Mouse (Mus musculus) R1 (cell line): ENCODE measurements around the gene Ing1.
A peak's percentile ranks its signal among the peaks of the same experiment; 100 is the strongest.

Experiments used
- DNase-seq: peaks from one replicate; pipeline ENCODE4 v3.0.0-alpha.2; 2018; ENCODE audit warnings: low read depth, low spot score

The Ing1 gene

GRCm38 (mm10) chr8:11585513-11586373 is 30.4 kb downstream of the Ing1 start:
- DNase-seq: no peak

DNA sequence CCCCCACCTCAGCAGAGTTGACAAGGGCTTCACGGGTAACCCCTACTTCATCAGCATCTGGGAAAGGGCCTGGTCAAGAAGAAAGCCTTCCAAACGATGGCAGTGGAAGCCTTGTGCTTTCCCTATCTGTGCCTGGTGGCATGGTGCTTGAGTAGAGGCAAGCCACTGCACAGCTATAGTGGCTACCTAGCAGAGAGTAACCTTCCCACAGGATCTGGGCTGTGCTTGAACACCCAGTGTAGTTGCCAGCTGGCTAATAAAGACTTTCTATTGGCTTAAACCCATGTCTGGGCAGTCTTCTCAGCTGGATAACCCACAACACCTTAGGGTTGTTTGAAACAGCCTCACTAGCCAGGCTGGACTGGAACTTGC is 31.0 kb downstream of the Ing1 start:
- DNase-seq: no peak

GRCm38 (mm10) chr8:11591837-11592236 is 36.5 kb downstream of the Ing1 start:
- DNase-seq: no peak

DNA sequence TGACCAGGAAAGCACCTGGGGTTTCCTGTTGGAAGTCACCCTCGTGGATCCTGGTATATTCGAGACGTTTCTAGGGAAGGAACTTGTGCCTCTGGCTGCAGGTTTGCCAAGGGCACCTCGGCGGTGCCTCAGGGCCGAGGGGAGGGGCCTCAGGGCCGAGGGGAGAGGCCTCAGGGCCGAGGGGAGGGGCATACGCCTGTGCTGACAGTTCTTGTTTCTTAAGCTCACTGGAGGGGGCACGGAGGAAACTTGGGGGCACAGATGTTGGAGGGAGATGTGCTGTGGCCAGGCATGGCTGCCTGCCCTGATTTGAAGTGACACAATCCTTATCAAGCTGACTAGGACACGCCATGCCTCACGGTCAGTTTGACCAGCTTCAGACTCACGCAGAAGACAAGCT is 36.9 kb downstream of the Ing1 start:
- peak; percentile 56 for DNase-seq

GRCm38 (mm10) chr8:11593222-11593884 is 38.0 kb downstream of the Ing1 start:
- no peak for DNase-seq

- no peak for DNase-seq
Measured at GRCm38 (mm10) chr8:11600301-11600951, 45.1 kb downstream of the Ing1 start.

DNA sequence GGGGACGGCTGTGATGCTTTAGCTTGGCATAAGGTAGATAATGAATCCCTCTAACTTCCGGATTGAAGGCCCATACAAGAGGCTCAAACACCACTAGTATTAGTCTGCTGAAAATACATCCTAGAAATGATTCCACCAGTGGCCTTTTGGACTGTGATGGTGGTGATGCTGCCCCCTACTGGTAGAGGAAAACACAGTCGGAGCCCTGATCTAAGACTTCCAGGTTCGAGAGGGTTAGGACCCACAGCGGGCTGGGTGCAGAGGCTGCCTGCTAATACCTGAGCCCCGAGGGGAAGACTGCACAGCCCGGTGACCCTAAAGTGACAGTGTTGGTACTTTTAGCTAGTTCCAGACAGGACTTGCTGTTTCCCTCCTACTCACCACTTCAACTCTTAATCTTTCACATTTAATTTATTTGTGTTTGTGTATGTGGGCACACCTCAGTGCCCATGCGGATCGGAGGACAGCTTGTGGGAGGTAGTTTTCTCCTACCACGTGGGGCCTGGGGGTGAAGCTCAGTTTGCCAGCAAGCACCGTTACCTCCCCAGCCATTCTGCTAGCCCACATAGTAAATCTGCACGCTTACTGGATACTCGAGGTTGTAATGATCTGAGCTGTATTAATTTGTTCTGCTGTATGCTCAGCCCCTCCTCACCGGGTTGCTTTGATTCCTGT is 46.8 kb downstream of the Ing1 start:
- peak; percentile 83 for DNase-seq

- peak; percentile 29 for DNase-seq
Measured at GRCm38 (mm10) chr8:11608848-11609247, 53.5 kb downstream of the Ing1 start.
